Mouse (Mus musculus): ENCODE measurements around the gene Dpysl4. TPM values are rescaled to one million over a fixed set of nuclear protein-coding genes. Genes with fewer than 3 reads are reported as not detected.

Dpysl4 gene
- polyA plus RNA-seq (2016; fragmentation: Nextera tagmentation; extraction: Ambion mirVana): 3.4 and 4.1 TPM in 2 replicates

GRCm38 (mm10) chr7:139085629-139086194 is at the start of gene Dpysl4:
TSS of gene Dpysl4 (plus strand) at chr7:139086001.
- ATAC-seq (ENCODE audit: insufficient number of reproducible peaks, low FRiP score): peak; percentile 31; the same call in 1 of the 2 replicates

GRCm38 (mm10) chr7:139063406-139063805 is 22.4 kb upstream of the Dpysl4 start:
- H3K27ac ChIP-seq (ENCODE audit: poor library complexity, severe bottlenecking): no peak overlapping the region
- peaks cover 6% of the 10 kb centered on the region for H3K27me3 ChIP-seq (replicated peaks)
- no peaks in the 10 kb centered on the region for H3K36me3 ChIP-seq
- no peak overlapping the region for H3K9ac ChIP-seq
- no peak overlapping the region for H3K4me3 ChIP-seq
- H3K9me3 ChIP-seq (replicated peaks): no peaks in the 10 kb centered on the region
- H3K4me2 ChIP-seq: no peak overlapping the region
- ATAC-seq (ENCODE audit: insufficient number of reproducible peaks, low FRiP score): no peak
- 45% methylated on average over 4 of the region's 4 CpGs for WGBS
- H3K4me1 ChIP-seq (replicated peaks): no peaks in the 10 kb centered on the region

More at GRCm38 (mm10) chr7:139085629-139086194, at the start of gene Dpysl4:
- Histone ChIP-seq H3K36me3 (no peaks in the 10 kb centered on the region), H3K27ac (ENCODE audit: poor library complexity, severe bottlenecking) (no peak within 1 kb of the TSS), H3K4me3 (peak within 1 kb of the TSS; percentile 61), H3K9ac (peak within 1 kb of the TSS; percentile 64), H3K9me3 (replicated peaks) (no peaks in the 10 kb centered on the region), H3K27me3 (replicated peaks) (peaks cover 71% of the 10 kb centered on the region), H3K4me2 (peak within 1 kb of the TSS; percentile 88), H3K4me1 (replicated peaks) (peaks cover 9% of the 10 kb centered on the region)
- 7% methylated on average over 32 of the region's 32 CpGs for WGBS

DNA sequence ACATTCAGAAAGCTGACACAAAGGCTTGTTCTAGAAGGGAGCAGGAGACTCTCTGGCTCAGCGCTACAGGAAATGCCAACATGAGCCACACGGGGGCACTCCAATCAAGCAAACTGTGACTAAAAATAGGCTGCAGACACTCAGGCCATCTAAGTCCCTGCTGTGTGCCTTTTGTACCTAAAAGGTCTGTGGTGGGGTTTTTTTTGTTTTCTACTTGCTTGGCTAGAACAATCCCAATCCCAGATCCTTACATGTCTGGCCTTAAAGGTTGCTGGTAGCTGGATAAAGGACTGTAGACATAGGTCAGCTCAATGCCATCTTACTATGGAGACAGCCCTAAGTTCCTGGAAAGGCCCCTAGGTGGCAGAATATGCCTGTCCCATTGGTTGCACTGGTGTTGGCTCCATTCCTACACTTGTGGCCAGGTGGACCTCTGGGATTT is 17.6 kb upstream of the Dpysl4 start:
- 0% methylated on average over 2 of the region's 2 CpGs for WGBS
- no peaks in the 10 kb centered on the region for H3K36me3 ChIP-seq
- ATAC-seq (ENCODE audit: insufficient number of reproducible peaks, low FRiP score): no peak; the same call in 1 of the 2 replicates
- H3K27me3 ChIP-seq (replicated peaks): peaks cover 7% of the 10 kb centered on the region
- no peak overlapping the region for H3K27ac ChIP-seq (ENCODE audit: poor library complexity, severe bottlenecking)
- H3K9ac ChIP-seq: no peak overlapping the region
- no peaks in the 10 kb centered on the region for H3K4me1 ChIP-seq (replicated peaks)
- no peak overlapping the region for H3K4me3 ChIP-seq
- H3K9me3 ChIP-seq (replicated peaks): no peaks in the 10 kb centered on the region
- H3K4me2 ChIP-seq: no peak overlapping the region

GRCm38 (mm10) chr7:139074189-139074588 is 11.6 kb upstream of the Dpysl4 start:
- WGBS: 34% methylated on average over 6 of the region's 6 CpGs

GRCm38 (mm10) chr7:139075054-139075794 is 10.6 kb upstream of the Dpysl4 start:
- Histone ChIP-seq H3K9me3 (replicated peaks) (no peaks in the 10 kb centered on the region), H3K27me3 (replicated peaks) (peaks cover 39% of the 10 kb centered on the region), H3K4me3 (no peak overlapping the region), H3K9ac (no peak overlapping the region), H3K4me2 (no peak overlapping the region), H3K4me1 (replicated peaks) (peaks cover 6% of the 10 kb centered on the region; the same call in 1 of the 2 replicates), H3K36me3 (no peaks in the 10 kb centered on the region), H3K27ac (ENCODE audit: poor library complexity, severe bottlenecking) (no peak overlapping the region)
- no peak for ATAC-seq (ENCODE audit: insufficient number of reproducible peaks, low FRiP score)
- 63% methylated on average over 14 of the region's 14 CpGs for WGBS

More at GRCm38 (mm10) chr7:139074189-139074588, 11.6 kb upstream of the Dpysl4 start:
- Histone ChIP-seq H3K4me2 (no peak overlapping the region), H3K36me3 (no peaks in the 10 kb centered on the region), H3K9me3 (replicated peaks) (no peaks in the 10 kb centered on the region), H3K4me3 (no peak overlapping the region), H3K27ac (ENCODE audit: poor library complexity, severe bottlenecking) (no peak overlapping the region), H3K9ac (no peak overlapping the region), H3K4me1 (replicated peaks) (peaks cover 6% of the 10 kb centered on the region; the same call in 1 of the 2 replicates), H3K27me3 (replicated peaks) (peaks cover 36% of the 10 kb centered on the region)
- ATAC-seq (ENCODE audit: insufficient number of reproducible peaks, low FRiP score): no peak

- 13% methylated on average over 7 of the region's 7 CpGs for WGBS
- ATAC-seq (ENCODE audit: insufficient number of reproducible peaks, low FRiP score): no peak
Measured at GRCm38 (mm10) chr7:139077283-139077682, 8.5 kb upstream of the Dpysl4 start.

GRCm38 (mm10) chr7:139078181-139078580 is 7.6 kb upstream of the Dpysl4 start:
- Histone ChIP-seq H3K36me3 (no peaks in the 10 kb centered on the region), H3K4me3 (no peak overlapping the region), H3K4me1 (replicated peaks) (peaks cover 6% of the 10 kb centered on the region; the same call in 1 of the 2 replicates), H3K27me3 (replicated peaks) (peaks cover 46% of the 10 kb centered on the region), H3K9ac (no peak overlapping the region), H3K9me3 (replicated peaks) (no peaks in the 10 kb centered on the region), H3K4me2 (no peak overlapping the region), H3K27ac (ENCODE audit: poor library complexity, severe bottlenecking) (no peak overlapping the region)
- ATAC-seq (ENCODE audit: insufficient number of reproducible peaks, low FRiP score): no peak
- WGBS: 67% methylated on average over 6 of the region's 6 CpGs

More at GRCm38 (mm10) chr7:139077283-139077682, 8.5 kb upstream of the Dpysl4 start:
- H3K27me3 ChIP-seq (replicated peaks): peaks cover 41% of the 10 kb centered on the region
- H3K4me3 ChIP-seq: no peak overlapping the region
- H3K27ac ChIP-seq (ENCODE audit: poor library complexity, severe bottlenecking): no peak overlapping the region; the same call in 1 of the 2 replicates
- H3K9me3 ChIP-seq (replicated peaks): no peaks in the 10 kb centered on the region
- no peak overlapping the region for H3K4me2 ChIP-seq
- H3K4me1 ChIP-seq (replicated peaks): peaks cover 6% of the 10 kb centered on the region; the same call in 1 of the 2 replicates
- no peak overlapping the region for H3K9ac ChIP-seq
- no peaks in the 10 kb centered on the region for H3K36me3 ChIP-seq

DNA sequence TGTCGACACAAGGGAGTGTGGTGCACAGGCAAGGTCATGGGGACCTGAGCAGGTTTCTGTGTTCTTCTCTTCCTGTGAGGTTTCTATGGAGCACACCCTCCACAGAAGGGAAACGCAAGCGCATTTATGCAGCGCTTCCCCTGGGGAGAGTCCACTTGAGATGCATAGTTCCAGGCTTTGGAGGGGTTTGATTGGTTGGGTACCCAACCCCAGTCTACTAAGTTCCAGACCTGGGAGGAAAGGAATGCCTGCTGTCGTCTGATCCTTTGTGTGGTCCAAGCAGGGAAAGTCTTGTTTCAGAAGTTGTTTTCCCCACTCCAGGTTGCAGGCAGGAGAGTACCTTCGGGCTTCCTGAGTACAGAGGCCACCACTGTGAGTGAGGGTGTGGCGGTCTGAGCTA is 6.7 kb upstream of the Dpysl4 start:
- H3K27me3 ChIP-seq (replicated peaks): peaks cover 48% of the 10 kb centered on the region
- H3K4me1 ChIP-seq (replicated peaks): peaks cover 6% of the 10 kb centered on the region; the same call in 1 of the 2 replicates
- no peak overlapping the region for H3K4me2 ChIP-seq
- no peak overlapping the region for H3K4me3 ChIP-seq
- ATAC-seq (ENCODE audit: insufficient number of reproducible peaks, low FRiP score): no peak
- no peaks in the 10 kb centered on the region for H3K9me3 ChIP-seq (replicated peaks)
- no peaks in the 10 kb centered on the region for H3K36me3 ChIP-seq
- H3K27ac ChIP-seq (ENCODE audit: poor library complexity, severe bottlenecking): no peak overlapping the region
- no peak overlapping the region for H3K9ac ChIP-seq
- 60% methylated on average over 7 of the region's 7 CpGs for WGBS

GRCm38 (mm10) chr7:139080714-139081113 is 5.1 kb upstream of the Dpysl4 start:
- Histone ChIP-seq H3K27me3 (replicated peaks) (peaks cover 59% of the 10 kb centered on the region), H3K4me1 (replicated peaks) (peaks cover 6% of the 10 kb centered on the region; the same call in 1 of the 2 replicates), H3K36me3 (no peaks in the 10 kb centered on the region), H3K9me3 (replicated peaks) (no peaks in the 10 kb centered on the region), H3K27ac (ENCODE audit: poor library complexity, severe bottlenecking) (no peak overlapping the region), H3K4me3 (no peak overlapping the region), H3K9ac (no peak overlapping the region), H3K4me2 (no peak overlapping the region)
- ATAC-seq (ENCODE audit: insufficient number of reproducible peaks, low FRiP score): no peak
- WGBS: 68% methylated on average over 4 of the region's 4 CpGs

DNA sequence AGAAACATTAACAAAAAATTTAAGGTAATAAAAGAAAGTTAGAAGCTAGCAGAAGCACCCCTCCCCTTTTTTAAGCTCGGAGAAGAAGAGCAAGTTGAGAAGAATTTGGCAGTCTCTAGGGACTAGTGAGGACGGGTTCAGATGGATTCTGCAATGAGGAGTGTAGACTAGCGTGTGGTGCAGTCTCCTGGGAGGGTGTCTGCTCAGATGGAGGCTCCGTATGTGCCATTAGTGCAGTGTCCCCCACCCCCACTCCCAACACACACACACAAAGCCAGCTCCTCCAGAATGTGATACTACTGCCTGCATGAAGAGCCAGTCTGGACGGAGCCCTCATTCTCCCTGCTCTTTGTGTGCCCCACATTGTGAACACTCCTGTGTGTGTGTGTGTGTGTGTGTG is 4.6 kb upstream of the Dpysl4 start:
- no peak overlapping the region for H3K4me3 ChIP-seq
- WGBS: 65% methylated on average over 5 of the region's 5 CpGs
- H3K27me3 ChIP-seq (replicated peaks): peaks cover 60% of the 10 kb centered on the region
- ATAC-seq (ENCODE audit: insufficient number of reproducible peaks, low FRiP score): no peak
- no peaks in the 10 kb centered on the region for H3K9me3 ChIP-seq (replicated peaks)
- no peak overlapping the region for H3K4me2 ChIP-seq
- no peaks in the 10 kb centered on the region for H3K36me3 ChIP-seq
- no peak overlapping the region for H3K9ac ChIP-seq
- peaks cover 6% of the 10 kb centered on the region for H3K4me1 ChIP-seq (replicated peaks)
- H3K27ac ChIP-seq (ENCODE audit: poor library complexity, severe bottlenecking): no peak overlapping the region

DNA sequence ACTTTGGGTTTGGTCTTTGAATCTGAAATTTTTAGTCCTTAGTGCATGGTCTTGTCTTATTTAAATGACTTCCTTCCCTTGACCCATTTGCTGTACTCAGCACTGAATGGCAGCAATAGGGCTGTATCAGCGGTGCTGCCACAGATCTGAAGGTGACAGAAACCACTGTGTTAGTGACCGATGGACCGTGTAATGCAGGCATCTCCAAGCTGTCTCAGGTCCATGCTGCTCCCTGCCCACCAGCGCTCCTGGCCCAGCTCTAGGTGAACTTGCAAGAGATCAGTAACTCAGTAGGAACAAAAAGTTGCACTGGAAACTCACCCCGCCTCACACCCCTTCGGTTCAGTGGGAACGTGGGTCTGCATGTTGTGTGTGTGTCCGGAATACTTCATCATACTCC is 3.5 kb upstream of the Dpysl4 start:
- WGBS: 82% methylated on average over 8 of the region's 8 CpGs
- Histone ChIP-seq H3K4me1 (replicated peaks) (peaks cover 13% of the 10 kb centered on the region), H3K27me3 (replicated peaks) (peaks cover 61% of the 10 kb centered on the region), H3K9ac (no peak overlapping the region), H3K9me3 (replicated peaks) (no peaks in the 10 kb centered on the region), H3K27ac (ENCODE audit: poor library complexity, severe bottlenecking) (no peak overlapping the region), H3K4me2 (no peak overlapping the region), H3K4me3 (no peak overlapping the region), H3K36me3 (no peaks in the 10 kb centered on the region)
- no peak for ATAC-seq (ENCODE audit: insufficient number of reproducible peaks, low FRiP score)

All from heart, embryonic 12.5 days (tissue).